Mouse (Mus musculus) stomach, postnatal 0 days (tissue): ENCODE measurements around the gene 4931409K22Rik.

Experiments
- CTCF ChIP-seq: IDR thresholded peaks from 2 replicates; pipeline ENCODE4 v1.5.1; 2016; ENCODE audit warnings: antibody characterized with exemption, low read depth, mild to moderate bottlenecking, moderate library complexity
- EP300 ChIP-seq: optimal IDR thresholded peaks from 2 replicates; pipeline ENCODE3; 2016; ENCODE audit warnings: antibody characterized with exemption

DNA sequence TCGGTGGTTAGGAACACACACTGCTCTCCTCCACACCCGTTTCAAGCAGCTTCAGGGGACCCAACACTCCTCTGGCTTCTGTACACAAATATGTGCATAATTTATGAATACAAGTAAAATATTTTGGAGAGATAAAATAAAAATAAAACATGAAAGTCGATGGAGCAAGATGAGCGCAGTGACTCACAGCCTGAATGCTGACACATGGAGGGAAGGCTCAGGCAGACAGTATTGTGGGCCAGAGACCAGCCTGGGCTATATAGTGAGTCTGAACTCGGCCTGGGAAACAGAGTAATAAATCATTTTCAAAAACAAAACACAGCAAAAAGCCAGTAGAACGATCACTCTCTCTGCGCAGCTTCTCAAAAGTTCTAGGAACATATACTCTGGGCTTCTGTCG lies 35.2 kb downstream of the 4931409K22Rik start:
- TF ChIP-seq CTCF: no peak
- no peak for TF ChIP-seq EP300
